Mouse (Mus musculus): ENCODE results near the gene Hif3a.

DNA sequence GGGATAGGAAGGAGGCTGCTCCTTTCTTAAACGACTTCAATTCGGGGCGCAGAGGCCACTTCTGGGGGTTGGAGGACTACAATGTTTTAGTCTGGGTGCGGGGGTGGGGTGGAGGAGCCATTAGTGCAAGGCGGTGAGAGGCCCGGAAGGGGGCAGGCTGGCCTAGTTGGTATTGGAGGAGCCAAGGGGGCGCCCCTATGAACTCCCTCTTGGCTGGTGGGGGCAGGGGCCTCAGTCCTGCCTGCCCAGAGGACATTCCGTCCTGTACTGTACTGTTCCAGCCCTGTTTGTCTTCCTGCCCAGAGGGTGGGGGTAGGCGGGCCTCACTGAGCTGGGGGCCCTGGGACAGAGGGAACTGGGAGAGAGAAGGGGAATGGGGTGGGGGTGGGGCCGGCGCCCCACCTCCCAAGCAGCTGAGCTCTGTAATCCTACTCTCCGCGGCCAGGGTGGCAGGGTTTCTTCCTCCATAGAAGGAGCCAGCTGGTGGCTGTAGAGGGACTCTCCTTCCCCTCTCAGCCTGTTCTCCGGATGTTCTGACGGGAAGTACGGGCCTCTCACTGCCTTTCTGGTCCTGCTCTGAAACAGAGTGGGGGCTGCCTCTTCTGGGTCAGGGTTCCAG lies 4.0 kb downstream of the Hif3a start:
- no peak for TF ChIP-seq POLR2A (IDR thresholded peaks at IDR 0.05; ENCODE audit: low read depth, low read length)
- 0 out of 2 replicates have a peak, but pooled peaks have one; percentile 12 for TF ChIP-seq CTCF (IDR thresholded peaks at IDR 0.05; ENCODE audit: extremely low read depth, insufficient read length, insufficient replicate concordance, low read depth, low read length)

Data from small intestine, adult 2 months (tissue).